12 mouse cellular contexts compared by ENCODE assay signal in genomic region chr17:88057846-88058245, GRCm38 (mm10). TPM values are rescaled to one million over a fixed set of nuclear protein-coding genes. Genes with fewer than 3 reads are reported as not detected.
A peak's percentile ranks its signal among the peaks of the same experiment; 100 is the strongest.
DNase-seq lines count a peak whose midpoint lies in the region; ATAC-seq and TF ChIP-seq lines count a peak whose summit lies in the region.
"Had no signal": no experiment of that assay in that cellular context is flagged by ENCODE, and none has a peak within 500 bp of the region (broad histone marks: within the 10 kb centered on the region; RNA-seq: fewer than 3 reads in every experiment).

No protein-coding gene starts in this region.

- DNase-seq in forebrain, embryonic 14.5 days (ENCODE audit: low spot score): peak; percentile 55
- peak; percentile 48 for DNase-seq in kidney, adult 9 months
- no peak for DNase-seq in kidney, adult 8-10 months
- DNase-seq in CH12.LX (ENCODE audit: extremely low read depth): no peak
- DNase-seq in cerebellum, adult 18-20 months: no peak
- DNase-seq: cerebellum, adult 11 months; gastrocnemius, postnatal 25 days had no signal

- no peaks in the 10 kb centered on the region for H3K9me3 ChIP-seq in forebrain, embryonic 14.5 days (replicated peaks; ENCODE audit: control insufficient read depth, low read length)
- peaks cover 3% of the 10 kb centered on the region; the same call in 1 of the 2 replicates for H3K9me3 ChIP-seq in forebrain, embryonic 13.5 days (replicated peaks)
- H3K9me3 ChIP-seq in CH12.LX (replicated peaks; ENCODE audit: low read length): peaks cover 5% of the 10 kb centered on the region
- peaks cover 5% of the 10 kb centered on the region; the same call in 1 of the 2 replicates for H3K9me3 ChIP-seq in megakaryocyte, embryonic 14.5 days
- H3K9me3 ChIP-seq: midbrain, embryonic 15.5 days; stomach, embryonic 15.5 days had no signal

- H3K4me2 ChIP-seq in forebrain, embryonic 14.5 days (ENCODE audit: low read length): no peak overlapping the region
- no peak overlapping the region for H3K4me2 ChIP-seq in forebrain, embryonic 13.5 days
- H3K4me2 ChIP-seq in CH12.LX (ENCODE audit: insufficient read depth, low read depth, poor library complexity, severe bottlenecking): peak overlapping the region; percentile 88
- H3K4me2 ChIP-seq: midbrain, embryonic 15.5 days had no signal

- dilution Hi-C loops in CH12.LX (cut with MboI; ENCODE audit: extremely low pct_ligation_motif_present, extremely low pct_unique_long_range_greater_than_20kb, low sequenced_read_pairs): no loop called here

- TF ChIP-seq EP300 in CH12.LX (IDR thresholded peaks at IDR 0.05; ENCODE audit: low read length): no peak

- no peaks in the 10 kb centered on the region for H3K36me3 ChIP-seq in forebrain, embryonic 14.5 days (ENCODE audit: control insufficient read depth, insufficient read depth, low read length)
- 0 out of 2 replicates have a peak, but pooled peaks cover 1% of the 10 kb centered on the region for H3K36me3 ChIP-seq in forebrain, embryonic 13.5 days (ENCODE audit: poor library complexity, severe bottlenecking)
- peaks cover 9 to 38% of the 10 kb centered on the region in 2 experiments for H3K36me3 ChIP-seq in CH12.LX (replicated peaks in 1 of 2; ENCODE audit: control insufficient read depth in 1 of 2, insufficient read depth in 1 of 2, low read length in 1 of 2)
- peaks cover 25% of the 10 kb centered on the region for H3K36me3 ChIP-seq in megakaryocyte, embryonic 14.5 days (replicated peaks; ENCODE audit: low read length)
- H3K36me3 ChIP-seq: midbrain, embryonic 15.5 days; stomach, embryonic 15.5 days had no signal

- no peak overlapping the region for H3K9ac ChIP-seq in forebrain, embryonic 14.5 days (ENCODE audit: low read length)
- no peak overlapping the region for H3K9ac ChIP-seq in forebrain, embryonic 13.5 days
- no peak overlapping the region for H3K9ac ChIP-seq in CH12.LX (ENCODE audit: insufficient read depth, low read depth)
- H3K9ac ChIP-seq: midbrain, embryonic 15.5 days; stomach, embryonic 15.5 days had no signal

- H3K27me3 ChIP-seq in forebrain, embryonic 14.5 days (replicated peaks; ENCODE audit: control insufficient read depth, insufficient read depth, low read length): no peaks in the 10 kb centered on the region
- no peaks in the 10 kb centered on the region for H3K27me3 ChIP-seq in forebrain, embryonic 13.5 days
- no peaks in the 10 kb centered on the region for H3K27me3 ChIP-seq in CH12.LX (replicated peaks)
- H3K27me3 ChIP-seq in megakaryocyte, embryonic 14.5 days (replicated peaks): no peaks in the 10 kb centered on the region
- H3K27me3 ChIP-seq: midbrain, embryonic 15.5 days; stomach, embryonic 15.5 days had no signal

- 96% methylated on average over 1 of the region's 1 CpGs for WGBS in forebrain, embryonic 14.5 days
- 77% methylated on average over 1 of the region's 1 CpGs for WGBS in forebrain, embryonic 13.5 days

- TF ChIP-seq POLR2A in CH12.LX (IDR thresholded peaks at IDR 0.05; ENCODE audit: low read depth, low read length): no peak

- TF ChIP-seq CTCF in CH12.LX (conservative IDR thresholded peaks at IDR 0.05 in 1 of 2, IDR thresholded peaks at IDR 0.05 in 1 of 2; ENCODE audit: low read depth in 2 of 2, low read length in 2 of 2): no peak

- peaks cover 6% of the 10 kb centered on the region; the same call in 1 of the 2 replicates for H3K4me1 ChIP-seq in forebrain, embryonic 14.5 days (ENCODE audit: control insufficient read depth, insufficient read depth, low read length)
- H3K4me1 ChIP-seq in forebrain, embryonic 13.5 days: peaks cover 23% of the 10 kb centered on the region
- H3K4me1 ChIP-seq in CH12.LX (ENCODE audit: control insufficient read depth in 1 of 2, insufficient read depth in 2 of 2): peaks cover 6 to 45% of the 10 kb centered on the region in 2 experiments
- peaks cover 63% of the 10 kb centered on the region for H3K4me1 ChIP-seq in megakaryocyte, embryonic 14.5 days

- no peak for ATAC-seq in forebrain, embryonic 14.5 days
- ATAC-seq in forebrain, embryonic 13.5 days: no peak
- no peak for ATAC-seq in erythroblast, adult 5-6 weeks (replicated peaks; ENCODE audit: low FRiP score, poor library complexity, severe bottlenecking)

- H3K79me2 ChIP-seq in CH12.LX (replicated peaks; ENCODE audit: control insufficient read depth, extremely low read depth, insufficient read depth, poor library complexity, severe bottlenecking): peaks cover 89% of the 10 kb centered on the region

- in situ Hi-C loops in CH12.LX (cut with MboI; ENCODE audit: low pct_ligation_motif_present, low pct_unique_long_range_greater_than_20kb, low sequenced_read_pairs): no loop called here

- no peak for TF ChIP-seq RAD21 in CH12.LX (IDR thresholded peaks at IDR 0.05; ENCODE audit: low read depth, low read length)

- H3K4me3 ChIP-seq in forebrain, embryonic 14.5 days (ENCODE audit: low read depth, low read length): no peak overlapping the region
- H3K4me3 ChIP-seq in forebrain, embryonic 13.5 days: no peak overlapping the region
- H3K4me3 ChIP-seq in CH12.LX (replicated peaks in 1 of 3; ENCODE audit: low read depth in 2 of 3, low read length in 2 of 3, poor library complexity in 1 of 3): no peak overlapping the region
- H3K4me3 ChIP-seq in megakaryocyte, embryonic 14.5 days (replicated peaks): peak overlapping the region; percentile 42
- H3K4me3 ChIP-seq: midbrain, embryonic 15.5 days; stomach, embryonic 15.5 days had no signal

- H3K27ac ChIP-seq in forebrain, embryonic 14.5 days (ENCODE audit: low read depth, low read length): no peak overlapping the region
- no peak overlapping the region for H3K27ac ChIP-seq in forebrain, embryonic 13.5 days
- 0 out of 2 replicates have a peak overlapping the region, but pooled peaks have one; percentile 36 for H3K27ac ChIP-seq in CH12.LX (ENCODE audit: insufficient read depth, low read depth)
- H3K27ac ChIP-seq: midbrain, embryonic 15.5 days; stomach, embryonic 15.5 days had no signal

TF ChIP-seq in CH12.LX, 34 proteins besides CTCF, POLR2A, EP300 and RAD21:
- TF ChIP-seq SIN3A (IDR thresholded peaks at IDR 0.05; ENCODE audit: low read length) (peak; percentile 79; the same call in 1 of the 2 replicates), HCFC1 (IDR thresholded peaks at IDR 0.05; ENCODE audit: low read depth, low read length) (peak; percentile 36), ZNF384 (IDR thresholded peaks at IDR 0.05; ENCODE audit: low read depth, low read length) (peak; percentile 97), ZKSCAN1 (IDR thresholded peaks at IDR 0.05; ENCODE audit: borderline replicate concordance, low read depth, low read length) (no peak), MAX (IDR thresholded peaks at IDR 0.05; ENCODE audit: low read length) (no peak)

RNA-seq across cellular contexts. Expression of gene Fbxo11, which starts 7.2 kb away (rescaled TPM):
- 39.6 and 40.8 TPM in 2 replicates for polyA plus RNA-seq in forebrain, embryonic 14.5 days (2014; fragmentation: Nextera tagmentation; extraction: Ambion mirVana)
- polyA plus RNA-seq in forebrain, embryonic 13.5 days (2015; fragmentation: Nextera tagmentation; extraction: Ambion mirVana): 28.0 and 28.6 TPM in 2 replicates
- total RNA-seq in CH12.LX (2012; rRNA removed): 32.1 and 37.6 TPM in 2 replicates
- 53.9 and 61.0 TPM in 2 replicates for total RNA-seq in CH12.LX (2014; rRNA removed)
- polyA plus RNA-seq in CH12.LX (2012; ENCODE audit: insufficient read length, low read depth): 61.8 and 67.6 TPM in 2 replicates
- 1.1 TPM in 2 replicates for polyA plus RNA-seq in megakaryocyte, embryonic 14.5 days (2012; ENCODE audit: insufficient read depth, low replicate concordance)
- total RNA-seq in erythroblast, adult 5-6 weeks (2015; ENCODE audit: low replicate concordance): 11.5 and 13.2 TPM in 2 replicates
- total RNA-seq in erythroblast, adult 5-6 weeks (2017; ENCODE audit: low replicate concordance): 5.7 and 8.7 TPM in 2 replicates

Comparison
In these comparisons a context has a peak if more than half of its experiments do, and no peak if none do; other contexts are left out.
1. DNase-seq: peak in forebrain, embryonic 14.5 days (single experiment) and kidney, adult 9 months (single experiment); none in kidney, adult 8-10 months (0 of 2), CH12.LX (single experiment) and cerebellum, adult 18-20 months (0 of 2).
2. RNA of gene Fbxo11, which starts 7.2 kb away (polyA plus RNA-seq): 61.8 to 67.6 TPM in CH12.LX, 39.6 to 40.8 TPM in forebrain, embryonic 14.5 days and 28.0 to 28.6 TPM in forebrain, embryonic 13.5 days; 1.1 TPM in megakaryocyte, embryonic 14.5 days; every median in the first group is over 10 times any median in the second.